7 mouse cellular contexts compared by ENCODE assay signal in genomic region chr2:102900230-102900721, GRCm38 (mm10). TPM values are rescaled to one million over a fixed set of nuclear protein-coding genes. Genes with fewer than 3 reads are reported as not detected.
DNase-seq lines count a peak whose midpoint lies in the region; ATAC-seq lines count a peak whose summit lies in the region.

No protein-coding gene starts in this region.

- no peak for ATAC-seq in lung, embryonic 16.5 days (ENCODE audit: low read depth)
- ATAC-seq in embryonic facial prominence, embryonic 13.5 days (ENCODE audit: insufficient number of reproducible peaks, insufficient read depth, low FRiP score, low TSS enrichment, low read depth), result no peak
- no peak for ATAC-seq in neural tube, embryonic 12.5 days (ENCODE audit: low FRiP score, low read depth)

- peak overlapping the region; percentile 66 for H3K9ac ChIP-seq in lung, embryonic 16.5 days (ENCODE audit: low read length)
- peak overlapping the region; percentile 78 for H3K9ac ChIP-seq in embryonic facial prominence, embryonic 13.5 days
- H3K9ac ChIP-seq in neural tube, embryonic 12.5 days, result no peak overlapping the region

- H3K27me3 ChIP-seq in lung, embryonic 16.5 days (ENCODE audit: control insufficient read depth, insufficient read depth, low read depth, low read length), result no peaks in the 10 kb centered on the region
- no peaks in the 10 kb centered on the region for H3K27me3 ChIP-seq in embryonic facial prominence, embryonic 13.5 days
- H3K27me3 ChIP-seq in neural tube, embryonic 12.5 days (replicated peaks), result 0 out of 2 replicates have a peak, but pooled peaks cover 16% of the 10 kb centered on the region

- peak overlapping the region; percentile 60 for H3K4me2 ChIP-seq in lung, embryonic 16.5 days (ENCODE audit: low read depth, low read length)
- peak overlapping the region; percentile 81 for H3K4me2 ChIP-seq in embryonic facial prominence, embryonic 13.5 days
- peak overlapping the region; percentile 76; the same call in 1 of the 2 replicates for H3K4me2 ChIP-seq in neural tube, embryonic 12.5 days (replicated peaks)

- H3K4me1 ChIP-seq in lung, embryonic 16.5 days (replicated peaks; ENCODE audit: control insufficient read depth, insufficient read depth, low read length), result peaks cover 16% of the 10 kb centered on the region
- H3K4me1 ChIP-seq in embryonic facial prominence, embryonic 13.5 days, result peaks cover 22% of the 10 kb centered on the region
- peaks cover 11% of the 10 kb centered on the region for H3K4me1 ChIP-seq in neural tube, embryonic 12.5 days

- 46% methylated on average over 7 of the region's 7 CpGs for WGBS in lung, embryonic 16.5 days
- 52% methylated on average over 7 of the region's 7 CpGs for WGBS in embryonic facial prominence, embryonic 13.5 days
- WGBS in neural tube, embryonic 12.5 days, result 60% methylated on average over 7 of the region's 7 CpGs

- H3K36me3 ChIP-seq in lung, embryonic 16.5 days (ENCODE audit: control insufficient read depth, insufficient read depth, low read length), result no peaks in the 10 kb centered on the region
- no peaks in the 10 kb centered on the region for H3K36me3 ChIP-seq in embryonic facial prominence, embryonic 13.5 days
- no peaks in the 10 kb centered on the region for H3K36me3 ChIP-seq in neural tube, embryonic 12.5 days

- no peak for DNase-seq in lung, postnatal 36 days
- peak; percentile 54 for DNase-seq in induced T-regulatory cell, adult 2 months (ENCODE audit: low read depth)
- no peak for DNase-seq in layer of hippocampus, postnatal 36 days
- DNase-seq in embryo, embryonic 10.5 days (ENCODE audit: low spot score), result no peak

- H3K4me3 ChIP-seq in lung, embryonic 16.5 days (ENCODE audit: low read length), result peak overlapping the region; percentile 53
- H3K4me3 ChIP-seq in embryonic facial prominence, embryonic 13.5 days, result peak overlapping the region; percentile 57
- H3K4me3 ChIP-seq in neural tube, embryonic 12.5 days, result no peak overlapping the region

- H3K9me3 ChIP-seq in lung, embryonic 16.5 days (ENCODE audit: control insufficient read depth, low read length), result no peaks in the 10 kb centered on the region
- no peaks in the 10 kb centered on the region for H3K9me3 ChIP-seq in embryonic facial prominence, embryonic 13.5 days
- no peaks in the 10 kb centered on the region for H3K9me3 ChIP-seq in neural tube, embryonic 12.5 days

- H3K27ac ChIP-seq in lung, embryonic 16.5 days (ENCODE audit: low read length), result peak overlapping the region; percentile 47
- peak overlapping the region; percentile 60; the same call in 1 of the 2 replicates for H3K27ac ChIP-seq in embryonic facial prominence, embryonic 13.5 days
- no peak overlapping the region for H3K27ac ChIP-seq in neural tube, embryonic 12.5 days

RNA-seq across cellular contexts. Expression of gene Cd44, which starts 1.2 kb away (rescaled TPM):
- polyA plus RNA-seq in lung, embryonic 16.5 days (2015; fragmentation: Nextera tagmentation; extraction: Ambion mirVana), result 34.8 and 35.7 TPM in 2 replicates
- polyA plus RNA-seq in embryonic facial prominence, embryonic 13.5 days (2015; fragmentation: Nextera tagmentation; extraction: Ambion mirVana), result 22.7 and 25.5 TPM in 2 replicates
- 3.3 and 4.2 TPM in 2 replicates for polyA plus RNA-seq in neural tube, embryonic 12.5 days (2016; fragmentation: Nextera tagmentation; extraction: Ambion mirVana)
- 1 to 10 TPM; 3.4 to 4.1 TPM for total RNA-seq in layer of hippocampus, postnatal 36 days (2021)
